Mouse (Mus musculus) liver, embryonic 16.5 days (tissue): ENCODE measurements at regions not wholly inside any gene's neighbourhood (a gene's known extent, or its start where the extent isn't known, plus 50 kb on each side); places are given as distances from the start of the nearest gene placed in this dataset.

Experiments
- ATAC-seq: fragments of 200-750 bp; cut with Nextera tagmentation; 2 replicates; pipeline ENCODE4 v1.8.0; 2017; ENCODE audit warnings: low read depth, mild to moderate bottlenecking, moderate number of reproducible peaks, moderate library complexity
- H3K27ac ChIP-seq: fragments of 300-500 bp; sonication (generic); 2 replicates; pipeline ENCODE4 v1.5.1; 2014; ENCODE audit warnings: mild to moderate bottlenecking, low read length
- H3K27me3 ChIP-seq: fragments of 300-500 bp; sonication (generic); 2 replicates; pipeline ENCODE4 v1.6.1; 2014; ENCODE audit warnings: low read depth, low read length, mixed read lengths; ENCODE audit not compliant: control insufficient read depth, insufficient read depth
- H3K36me3 ChIP-seq: fragments of 300-500 bp; sonication (generic); 2 replicates; pipeline ENCODE4 v1.6.1; 2014; ENCODE audit warnings: mild to moderate bottlenecking; ENCODE audit not compliant: control insufficient read depth, insufficient read depth
- H3K4me1 ChIP-seq: fragments of 300-500 bp; sonication (generic); 2 replicates; pipeline ENCODE4 v1.6.1; 2014; ENCODE audit warnings: low read depth, low read length, mixed read lengths; ENCODE audit not compliant: control insufficient read depth
- H3K4me2 ChIP-seq: fragments of 300-500 bp; sonication (generic); 2 replicates; pipeline ENCODE4 v1.6.1; 2014; ENCODE audit warnings: low read depth, low read length, mixed read lengths
- H3K4me3 ChIP-seq: fragments of 300-500 bp; sonication (generic); 2 replicates; pipeline ENCODE4 v1.5.1; 2014; ENCODE audit warnings: low read depth, mild to moderate bottlenecking, low read length
- H3K9ac ChIP-seq: fragments of 300-500 bp; sonication (generic); 2 replicates; pipeline ENCODE4 v1.6.1; 2014; ENCODE audit warnings: low read depth, low read length
- H3K9me3 ChIP-seq: fragments of 300-500 bp; sonication (generic); replicated peaks from 2 replicates; pipeline ENCODE4 v1.6.1; 2016; ENCODE audit warnings: low read length; ENCODE audit not compliant: control insufficient read depth
- WGBS: fragments of 180-500 bp; shearing (Covaris S2); extraction: QIAGEN DNeasy Blood & Tissue Kit; methylation state at CpG from one replicate; pipeline ENCODE4 v1.1.7; 2014; ENCODE audit not compliant: insufficient replicate concordance; 5-methylcytosine and 5-hydroxymethylcytosine counted together

- Histone ChIP-seq H3K4me1 (no peaks in the 10 kb centered on the region), H3K9ac (no peak overlapping the region), H3K9me3 (0 out of 2 replicates have a peak, but pooled peaks cover 3% of the 10 kb centered on the region), H3K27me3 (no peaks in the 10 kb centered on the region), H3K27ac (no peak overlapping the region), H3K4me2 (no peak overlapping the region), H3K36me3 (no peaks in the 10 kb centered on the region), H3K4me3 (no peak overlapping the region)
- peak; percentile 32; the same call in 1 of the 2 replicates for ATAC-seq
- 48% methylated on average over 3 of the region's 3 CpGs for WGBS
Observed at GRCm38 (mm10) chr8:34456543-34456942, 345.0 kb upstream of the Gm10131 start.

GRCm38 (mm10) chr8:34455376-34455775 is 343.8 kb upstream of the Gm10131 start:
- peak; percentile 84 for ATAC-seq

GRCm38 (mm10) chr8:34452811-34453210 is 341.3 kb upstream of the Gm10131 start:
- 66% methylated on average over 6 of the region's 6 CpGs for WGBS
- no peaks in the 10 kb centered on the region for H3K36me3 ChIP-seq
- no peaks in the 10 kb centered on the region; the same call in 1 of the 2 replicates for H3K4me1 ChIP-seq
- no peak overlapping the region for H3K27ac ChIP-seq
- no peak overlapping the region for H3K4me2 ChIP-seq
- H3K9ac ChIP-seq, result no peak overlapping the region
- no peak for ATAC-seq
- H3K4me3 ChIP-seq, result no peak overlapping the region
- no peaks in the 10 kb centered on the region for H3K9me3 ChIP-seq
- no peaks in the 10 kb centered on the region for H3K27me3 ChIP-seq

More at GRCm38 (mm10) chr8:34455376-34455775, 343.8 kb upstream of the Gm10131 start:
- no peak overlapping the region for H3K27ac ChIP-seq
- no peak overlapping the region for H3K4me3 ChIP-seq
- no peak overlapping the region for H3K4me2 ChIP-seq
- no peaks in the 10 kb centered on the region for H3K36me3 ChIP-seq
- no peak overlapping the region for H3K9ac ChIP-seq
- WGBS, result 62% methylated on average over 14 of the region's 14 CpGs
- H3K4me1 ChIP-seq, result no peaks in the 10 kb centered on the region
- no peaks in the 10 kb centered on the region for H3K9me3 ChIP-seq
- no peaks in the 10 kb centered on the region for H3K27me3 ChIP-seq

- Histone ChIP-seq H3K27me3 (no peaks in the 10 kb centered on the region), H3K27ac (no peak overlapping the region), H3K9ac (no peak overlapping the region), H3K4me1 (no peaks in the 10 kb centered on the region; the same call in none of the 2 replicates), H3K9me3 (no peaks in the 10 kb centered on the region), H3K36me3 (no peaks in the 10 kb centered on the region), H3K4me3 (no peak overlapping the region), H3K4me2 (no peak overlapping the region)
- no peak for ATAC-seq
- 40% methylated on average over 6 of the region's 6 CpGs for WGBS
Observed at GRCm38 (mm10) chr8:34451211-34452000, 339.9 kb upstream of the Gm10131 start.

GRCm38 (mm10) chr8:34449391-34450044 is 338.0 kb upstream of the Gm10131 start:
- H3K9ac ChIP-seq, result no peak overlapping the region
- H3K4me3 ChIP-seq, result no peak overlapping the region
- 67% methylated on average over 11 of the region's 11 CpGs for WGBS
- no peaks in the 10 kb centered on the region for H3K27me3 ChIP-seq
- no peak overlapping the region for H3K4me2 ChIP-seq
- H3K27ac ChIP-seq, result no peak overlapping the region
- no peaks in the 10 kb centered on the region for H3K36me3 ChIP-seq
- H3K9me3 ChIP-seq, result no peaks in the 10 kb centered on the region
- no peak for ATAC-seq
- H3K4me1 ChIP-seq, result no peaks in the 10 kb centered on the region; the same call in none of the 2 replicates

- H3K4me2 ChIP-seq, result no peak overlapping the region
Observed at GRCm38 (mm10) chr8:34447880-34448830, 336.6 kb upstream of the Gm10131 start.

GRCm38 (mm10) chr8:34442688-34443087 is 331.2 kb upstream of the Gm10131 start:
- Histone ChIP-seq H3K4me2 (no peak overlapping the region), H3K9me3 (no peaks in the 10 kb centered on the region), H3K9ac (no peak overlapping the region), H3K27me3 (no peaks in the 10 kb centered on the region), H3K4me1 (no peaks in the 10 kb centered on the region; the same call in none of the 2 replicates), H3K4me3 (no peak overlapping the region), H3K27ac (no peak overlapping the region), H3K36me3 (no peaks in the 10 kb centered on the region)
- no peak for ATAC-seq
- 67% methylated on average over 3 of the region's 3 CpGs for WGBS

More at GRCm38 (mm10) chr8:34447880-34448830, 336.6 kb upstream of the Gm10131 start:
- Histone ChIP-seq H3K9ac (no peak overlapping the region), H3K4me3 (no peak overlapping the region), H3K9me3 (no peaks in the 10 kb centered on the region), H3K4me1 (no peaks in the 10 kb centered on the region; the same call in none of the 2 replicates), H3K36me3 (no peaks in the 10 kb centered on the region), H3K27ac (no peak overlapping the region), H3K27me3 (no peaks in the 10 kb centered on the region)
- WGBS, result 30% methylated on average over 18 of the region's 18 CpGs
- no peak for ATAC-seq

- ATAC-seq, result no peak
- Histone ChIP-seq H3K27me3 (no peaks in the 10 kb centered on the region), H3K4me2 (no peak overlapping the region), H3K9me3 (no peaks in the 10 kb centered on the region), H3K27ac (no peak overlapping the region), H3K36me3 (no peaks in the 10 kb centered on the region), H3K4me1 (no peaks in the 10 kb centered on the region; the same call in none of the 2 replicates), H3K4me3 (no peak overlapping the region), H3K9ac (no peak overlapping the region)
- WGBS, result 62% methylated on average over 3 of the region's 3 CpGs
Observed at GRCm38 (mm10) chr8:34441756-34442155, 330.2 kb upstream of the Gm10131 start.
